Mouse (Mus musculus) C2C12 (cell line): ENCODE data around the gene Pigk.
A peak's percentile ranks its signal among the peaks of the same experiment; 100 is the strongest.

Source experiments
- CEBPB ChIP-seq: IDR thresholded peaks from one replicate; pipeline ENCODE4 v1.6.1; 2011; ENCODE audit warnings: low read depth, mild to moderate bottlenecking, control low read depth, moderate library complexity
- CTCF ChIP-seq: IDR thresholded peaks from one replicate; pipeline ENCODE4 v1.5.1; 2011; ENCODE audit not compliant: control insufficient read depth, insufficient read depth, insufficient read length
- FOSL1 ChIP-seq: IDR thresholded peaks from one replicate; pipeline ENCODE4 v1.8.0; 2011; ENCODE audit warnings: mild to moderate bottlenecking, low read length; ENCODE audit not compliant: poor library complexity, insufficient read depth, severe bottlenecking
- MAX ChIP-seq: IDR thresholded peaks from one replicate; pipeline ENCODE4 v1.6.1; 2011; ENCODE audit warnings: mild to moderate bottlenecking, control low read depth
- MYOD1 ChIP-seq: IDR thresholded peaks from one replicate; pipeline ENCODE4 v1.6.1; 2011; ENCODE audit warnings: low read depth; ENCODE audit not compliant: control insufficient read depth, insufficient read length
- MYOG ChIP-seq: IDR thresholded peaks from one replicate; pipeline ENCODE4 v1.6.1; 2011; ENCODE audit not compliant: control insufficient read depth, insufficient read length; ENCODE audit errors: extremely low read depth
- USF1 ChIP-seq: IDR thresholded peaks from one replicate; pipeline ENCODE4 v1.6.1; 2011; ENCODE audit warnings: low read depth, mild to moderate bottlenecking, control low read depth, moderate library complexity

- TF ChIP-seq CTCF (no peak), USF1 (no peak), MAX (no peak), MYOD1 (peak; percentile 4), CEBPB (no peak), MYOG (no peak), FOSL1 (no peak)
These were observed 43.8 kb downstream of the Pigk start for GRCm38 (mm10) chr3:152757464-152758393.
